Mouse (Mus musculus): Measurements from ENCODE around the gene Nwd2.

Nwd2 gene

DNA sequence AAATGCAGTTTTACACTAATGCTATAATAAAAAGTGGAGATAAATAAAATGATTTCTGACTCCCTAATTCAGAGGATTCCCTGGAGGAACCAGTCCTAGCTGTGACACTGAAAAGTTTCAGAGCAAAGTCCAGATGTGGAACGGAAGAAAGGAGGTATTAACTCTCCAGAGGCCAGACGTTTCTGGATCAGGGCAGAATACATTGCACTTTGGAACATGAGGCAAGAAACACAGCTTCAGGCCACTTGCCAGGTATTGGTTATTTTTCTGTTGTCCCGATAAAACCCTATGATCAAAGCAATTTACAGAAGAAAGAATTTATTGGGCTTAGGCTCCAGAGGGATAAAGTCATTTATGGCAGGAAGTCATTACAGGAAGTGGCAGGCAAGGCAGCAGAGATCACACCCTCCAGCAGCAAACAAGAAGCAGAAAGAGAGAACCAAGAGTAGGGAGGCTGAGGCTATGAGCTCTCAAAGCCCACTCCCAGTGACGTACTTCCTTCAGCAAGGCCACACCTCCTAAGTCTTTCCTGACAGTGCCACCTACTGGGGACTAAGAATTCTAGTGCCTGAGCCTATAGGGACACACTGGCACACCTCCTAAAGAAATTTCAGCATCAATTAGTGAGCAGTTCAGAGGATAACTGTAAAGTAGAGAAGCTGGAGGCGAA lies 106.3 kb downstream of the Nwd2 start:
- no peak for DNase-seq (ENCODE audit: low spot score in 2 of 2)

DNA sequence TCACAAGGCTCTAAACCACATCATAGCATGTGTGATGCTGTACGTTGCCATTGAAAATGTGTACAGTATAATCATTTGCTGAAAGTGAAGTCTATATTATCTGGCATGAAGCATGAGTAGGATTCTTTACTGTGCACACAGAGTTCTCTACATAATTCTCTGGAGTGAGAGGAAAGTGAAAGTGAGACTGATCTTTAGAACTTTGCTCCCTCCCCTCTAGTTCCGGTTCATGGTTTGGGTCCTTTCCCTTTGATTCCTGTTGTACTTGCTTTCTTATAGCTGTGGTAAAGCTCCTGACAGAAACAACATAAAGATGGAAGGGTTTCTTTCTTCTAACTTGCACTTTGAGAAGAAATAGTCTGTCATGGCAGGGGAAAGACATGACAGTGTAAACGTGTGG lies 107.0 kb downstream of the Nwd2 start:
- no peak for DNase-seq (ENCODE audit: low spot score in 2 of 2)

DNA sequence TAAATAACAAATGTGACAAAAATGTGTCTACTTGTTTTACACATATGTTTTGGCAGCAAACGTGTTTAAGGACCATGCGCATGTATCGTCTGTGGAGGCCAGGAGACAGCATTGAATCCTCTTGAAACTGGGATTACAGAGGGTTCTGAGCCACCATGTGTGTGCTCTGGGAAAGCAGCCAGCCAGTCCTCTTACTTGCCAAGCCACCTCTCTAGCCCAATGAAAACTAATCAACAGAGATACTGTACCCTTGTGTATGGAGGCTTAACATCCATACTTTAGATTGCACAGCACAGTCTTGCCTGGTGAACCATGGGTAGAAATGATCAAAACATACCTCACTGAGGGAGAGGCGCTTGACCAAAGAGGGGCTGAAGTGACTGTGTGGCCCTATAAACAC lies 117.0 kb downstream of the Nwd2 start:
- no peak for DNase-seq (ENCODE audit: low spot score in 2 of 2)

DNA sequence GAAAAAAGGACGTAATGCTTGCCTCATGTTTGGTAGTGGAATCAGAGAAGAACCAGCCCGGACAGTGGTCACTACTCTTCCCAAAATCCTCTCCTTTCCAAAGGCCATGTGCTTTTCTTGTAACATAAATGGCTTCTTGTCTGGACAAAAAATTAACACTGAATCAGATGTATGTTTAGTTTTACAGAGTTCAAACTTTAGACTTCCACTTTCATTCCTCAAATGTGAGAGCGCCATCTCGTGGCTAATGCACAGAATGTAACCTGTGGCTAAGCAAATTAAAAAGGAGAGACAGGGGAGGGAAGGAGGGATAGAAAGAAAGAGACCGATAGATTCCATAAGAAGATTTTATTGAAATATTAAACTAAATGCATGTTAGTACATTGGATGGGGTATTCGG lies 117.8 kb downstream of the Nwd2 start:
- peak; percentile 8 to 13 for DNase-seq (ENCODE audit: low spot score in 2 of 2)

DNA sequence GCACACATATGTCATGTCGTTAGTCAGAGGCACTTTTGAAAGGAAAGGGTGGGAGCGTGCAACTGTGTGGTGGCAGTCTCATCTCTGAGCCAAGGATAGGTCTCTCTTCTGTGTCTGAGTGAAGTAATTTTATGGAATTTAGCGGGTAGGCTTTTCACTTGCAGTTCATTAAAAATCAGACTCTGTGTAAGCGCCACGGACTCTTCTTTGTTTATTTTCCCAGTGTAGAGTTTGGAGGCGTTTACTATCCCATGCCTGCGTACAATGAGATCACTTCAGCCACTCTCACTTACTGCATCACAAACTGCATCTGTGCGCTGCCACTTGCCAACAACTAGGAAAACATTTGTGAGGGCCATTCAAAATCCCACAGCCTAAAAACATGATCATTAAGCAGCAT lies 118.6 kb downstream of the Nwd2 start:
- DNase-seq (ENCODE audit: low spot score in 2 of 2) = no peak

DNA sequence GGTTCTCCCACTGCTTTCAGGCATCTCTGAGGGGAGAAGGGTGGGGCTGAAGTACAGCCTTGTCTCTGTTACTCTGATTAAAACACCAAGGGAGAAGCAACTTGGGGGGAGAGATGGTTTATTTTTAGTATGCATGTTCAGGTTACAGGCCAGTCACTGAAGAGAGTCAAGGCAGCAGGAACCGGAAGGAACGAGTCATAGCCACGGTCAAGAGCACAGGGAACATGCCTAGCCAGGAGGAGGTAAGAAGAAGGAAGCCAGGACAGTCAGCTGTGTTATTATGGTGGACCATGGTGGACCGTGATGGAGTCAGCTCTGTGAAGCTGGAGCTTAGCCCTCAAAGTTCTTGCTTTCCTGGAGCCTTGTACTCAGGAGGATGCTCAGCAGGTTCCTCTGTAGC lies 119.3 kb downstream of the Nwd2 start:
- DNase-seq (ENCODE audit: low spot score in 2 of 2) = no peak

DNA sequence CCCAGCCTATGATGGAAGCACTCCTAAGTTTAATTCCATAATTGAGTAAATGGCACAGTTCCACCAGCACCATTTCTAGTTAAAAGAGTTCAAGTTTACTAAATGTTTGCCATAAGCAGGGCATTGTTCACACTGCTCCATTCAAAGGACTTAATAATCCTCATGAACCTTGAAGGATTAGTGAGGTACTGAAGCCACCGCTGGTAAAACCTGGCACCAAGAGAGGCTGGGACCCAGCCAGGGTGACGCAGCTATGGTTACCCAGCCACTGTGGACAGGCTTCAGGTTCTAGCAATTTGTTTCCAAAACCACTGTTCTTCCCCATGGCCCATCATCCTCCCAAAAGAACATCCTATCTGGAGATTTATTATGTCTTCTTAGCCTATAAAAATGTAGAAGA lies 124.1 kb downstream of the Nwd2 start:
- DNase-seq (ENCODE audit: low spot score in 2 of 2) = no peak

DNA sequence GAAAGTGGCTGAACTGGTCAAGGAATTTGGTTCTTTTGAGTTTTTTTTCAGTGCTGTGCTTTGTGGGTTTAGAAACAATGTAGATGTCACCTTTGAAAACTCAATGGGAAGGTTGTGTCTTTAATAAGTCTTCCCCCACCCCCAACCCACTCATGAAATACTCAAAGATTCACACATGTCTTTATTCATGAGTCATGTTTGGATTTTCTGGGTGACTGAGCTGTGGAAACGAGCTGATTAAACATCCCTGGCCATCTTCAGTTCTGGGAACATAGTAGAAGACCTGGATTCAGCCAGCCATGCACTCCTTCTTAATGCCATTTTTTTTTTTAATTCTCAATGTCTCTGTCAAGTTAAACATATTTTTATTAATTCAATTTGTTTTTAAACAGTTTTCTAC lies 124.7 kb downstream of the Nwd2 start:
- DNase-seq (ENCODE audit: low spot score in 2 of 2) = no peak

DNA sequence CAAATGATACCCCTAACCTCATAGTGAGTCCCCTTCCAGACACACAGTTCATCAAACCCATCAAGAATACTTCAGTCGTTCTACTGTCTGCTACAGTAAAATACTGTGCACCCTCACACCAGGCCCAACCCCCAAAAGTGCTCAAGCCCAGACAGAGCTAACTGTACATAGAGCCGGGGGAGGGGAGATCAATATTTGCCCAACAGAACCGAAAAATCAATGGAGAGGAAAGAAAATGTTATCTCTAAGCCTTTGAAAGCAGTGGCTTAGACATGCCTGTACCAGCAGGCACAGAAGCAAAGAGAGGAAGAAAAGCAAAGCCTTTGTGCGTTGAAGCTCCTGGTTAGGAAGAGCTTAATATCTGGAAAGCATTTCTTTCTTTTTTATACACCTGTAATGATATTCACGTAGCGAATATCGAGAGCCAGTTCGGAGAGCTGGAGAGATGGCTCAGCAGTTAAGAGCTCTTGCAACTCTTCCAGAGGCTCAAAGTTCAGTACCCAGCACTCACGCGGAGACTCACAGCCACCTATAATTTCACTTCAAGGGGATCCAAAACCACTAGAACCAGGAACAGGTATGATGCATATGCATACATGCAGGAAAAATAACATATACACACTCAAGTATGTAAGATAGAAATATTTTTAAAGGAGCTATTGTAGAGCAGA lies 139.4 kb downstream of the Nwd2 start:
- no peak for DNase-seq (ENCODE audit: low spot score in 2 of 2)

DNA sequence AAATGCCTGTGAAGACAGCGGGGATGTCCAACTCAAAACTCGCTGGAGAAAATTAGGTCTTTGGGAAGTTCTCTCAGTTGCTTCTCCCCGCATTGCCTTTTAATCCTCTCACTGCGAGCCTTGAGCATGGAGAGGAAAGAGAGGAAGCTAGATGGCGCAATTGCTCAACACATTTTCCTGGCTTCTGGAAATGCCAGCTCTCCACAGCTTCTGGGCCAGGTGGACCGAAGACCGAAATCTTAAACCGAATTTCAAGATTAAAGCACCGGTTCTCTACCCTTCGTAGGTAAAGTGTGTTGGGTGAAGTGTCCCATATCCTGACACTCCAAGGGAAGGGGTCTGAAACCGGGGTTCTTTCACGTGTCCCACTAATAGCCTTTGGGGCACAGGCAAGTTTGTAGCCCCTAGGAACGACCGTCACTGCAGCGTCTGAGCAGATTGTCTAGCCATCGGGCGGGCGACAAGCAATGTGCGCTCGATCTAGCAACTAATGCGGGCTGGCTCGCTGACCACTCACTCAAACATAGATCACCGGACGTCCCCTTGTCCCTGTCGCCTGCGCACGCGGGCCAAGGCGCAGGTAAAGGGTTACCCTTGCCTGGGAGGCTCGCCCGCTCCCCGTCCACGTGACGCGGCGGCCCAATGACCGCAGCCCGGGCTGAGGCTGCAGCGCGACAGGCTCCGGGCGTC lies 163.1 kb downstream of the Nwd2 start, which contains the start of gene 0610040J01Rik:
TSS of gene 0610040J01Rik (plus strand) at position 545 of the 690 bp plus-strand sequence.
- DNase-seq (ENCODE audit: low spot score in 2 of 2) = peak; percentile 66 to 71

DNA sequence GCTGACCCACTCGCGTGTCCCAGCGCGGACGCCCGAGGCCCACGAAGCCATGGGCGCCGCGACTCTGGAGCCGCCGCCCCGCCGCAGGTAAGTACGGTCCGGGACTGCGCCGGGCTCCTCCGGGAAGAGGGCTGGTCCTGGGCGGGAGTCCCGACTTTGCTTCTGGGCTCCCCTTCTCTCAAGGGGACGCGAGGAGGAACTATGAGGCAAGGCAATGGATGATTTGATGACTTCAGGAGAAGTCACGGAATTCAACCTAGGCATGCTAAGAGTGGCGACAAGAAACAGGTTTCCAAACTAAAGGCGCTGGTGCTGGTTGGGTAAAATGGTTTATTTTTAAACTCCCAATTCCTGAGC lies 163.6 kb downstream of the Nwd2 start:
- DNase-seq (ENCODE audit: low spot score in 2 of 2) = no peak

DNA sequence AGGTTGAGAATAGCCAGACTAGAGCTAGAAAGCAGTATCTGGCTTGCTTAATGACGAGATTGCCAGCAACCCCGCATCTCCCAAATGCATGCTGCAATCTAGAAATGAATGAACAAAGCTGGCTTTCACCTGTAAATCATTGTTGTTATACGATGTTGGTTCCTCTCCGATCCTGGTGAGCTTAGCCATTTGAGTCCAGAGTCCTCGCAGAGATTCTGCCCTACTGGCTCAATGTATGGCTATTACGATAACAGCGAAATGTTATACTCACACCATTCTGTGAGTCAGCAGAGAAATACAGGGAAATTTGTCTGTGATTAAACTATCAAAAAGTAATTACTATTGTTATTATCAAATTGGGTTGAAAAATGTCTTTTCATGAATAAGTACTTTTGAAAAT lies 167.7 kb downstream of the Nwd2 start:
- no peak for DNase-seq (ENCODE audit: low spot score in 2 of 2)

DNA sequence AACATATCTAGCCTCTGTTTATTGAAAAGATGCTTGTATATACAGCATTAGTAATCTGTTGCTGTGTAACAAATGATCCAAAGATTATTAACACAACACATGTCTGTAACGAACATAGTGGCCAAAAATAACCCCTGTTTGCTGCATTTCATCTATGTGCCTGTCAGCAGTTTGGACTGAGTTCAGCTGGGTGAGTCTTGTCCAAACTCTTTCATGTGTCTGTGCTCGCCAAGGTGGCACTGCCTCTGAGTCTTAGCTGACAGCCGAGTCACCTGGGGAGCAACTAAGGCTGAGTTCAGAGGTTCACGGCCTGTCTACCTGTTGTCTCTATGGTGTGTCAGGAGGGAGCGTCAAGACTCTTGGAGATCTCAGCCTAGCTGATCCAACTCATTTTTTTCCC lies 168.4 kb downstream of the Nwd2 start:
- no peak for DNase-seq (ENCODE audit: low spot score in 2 of 2)

DNA sequence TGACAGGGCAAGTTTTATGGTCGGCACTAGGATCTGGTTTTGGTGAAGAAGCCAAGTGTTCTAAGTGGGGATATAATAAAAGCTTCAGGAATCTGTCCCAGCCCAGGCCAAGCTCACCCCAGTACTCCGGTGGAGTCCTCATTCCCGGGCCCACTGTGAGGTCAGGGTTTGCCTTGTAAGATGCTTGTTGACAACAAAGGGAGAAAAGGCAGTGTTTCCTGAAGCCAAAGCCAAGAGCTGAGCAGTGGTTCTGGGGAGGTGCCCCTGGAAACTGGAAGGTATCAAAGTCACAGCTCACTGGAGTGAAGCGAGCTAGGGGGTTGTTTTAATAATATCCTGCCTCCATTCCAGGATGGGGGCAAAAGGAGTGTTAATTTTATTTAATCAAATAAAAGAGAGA lies 170.1 kb downstream of the Nwd2 start:
- DNase-seq (ENCODE audit: low spot score in 2 of 2) = no peak

DNA sequence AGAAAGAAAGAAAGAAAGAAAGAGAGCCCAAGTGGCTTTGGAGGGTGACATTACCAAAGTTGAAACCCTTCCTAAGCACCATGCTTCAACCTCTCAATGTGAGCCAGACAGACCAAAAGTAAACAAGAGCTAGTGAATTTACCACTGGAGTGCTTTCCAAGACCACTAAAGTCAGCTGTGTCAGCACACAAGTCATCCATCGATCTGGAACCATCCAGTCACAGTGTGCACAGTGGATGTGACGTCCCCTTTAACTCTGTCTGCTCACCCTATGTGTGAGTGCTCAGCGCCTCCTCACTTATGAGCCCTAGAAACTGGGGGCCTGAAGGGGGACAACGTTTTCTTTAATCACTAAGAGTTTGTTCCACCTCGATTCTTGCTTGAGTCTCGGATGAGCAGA lies 170.6 kb downstream of the Nwd2 start:
- DNase-seq (ENCODE audit: low spot score in 2 of 2) = no peak

DNA sequence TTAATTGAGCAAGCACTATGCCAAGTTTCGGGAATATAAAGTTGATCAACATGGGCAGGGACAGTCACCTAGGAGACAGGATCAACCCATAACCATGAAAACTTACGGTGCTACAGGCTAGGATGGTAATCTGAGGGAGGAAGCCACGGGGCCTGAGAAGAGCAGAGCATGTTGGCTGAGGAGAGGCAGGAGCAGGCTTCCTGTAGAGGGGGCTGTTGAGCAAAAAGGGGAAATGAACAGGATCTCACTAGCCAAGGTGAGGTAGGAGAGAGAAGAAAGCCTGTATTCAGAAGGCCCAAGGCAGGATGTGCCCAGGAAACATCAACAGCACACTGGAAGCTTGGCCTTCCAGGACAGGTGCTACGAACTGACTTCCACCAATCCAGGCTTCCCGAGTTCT lies 172.3 kb downstream of the Nwd2 start:
- DNase-seq (ENCODE audit: low spot score in 2 of 2) = no peak

DNA sequence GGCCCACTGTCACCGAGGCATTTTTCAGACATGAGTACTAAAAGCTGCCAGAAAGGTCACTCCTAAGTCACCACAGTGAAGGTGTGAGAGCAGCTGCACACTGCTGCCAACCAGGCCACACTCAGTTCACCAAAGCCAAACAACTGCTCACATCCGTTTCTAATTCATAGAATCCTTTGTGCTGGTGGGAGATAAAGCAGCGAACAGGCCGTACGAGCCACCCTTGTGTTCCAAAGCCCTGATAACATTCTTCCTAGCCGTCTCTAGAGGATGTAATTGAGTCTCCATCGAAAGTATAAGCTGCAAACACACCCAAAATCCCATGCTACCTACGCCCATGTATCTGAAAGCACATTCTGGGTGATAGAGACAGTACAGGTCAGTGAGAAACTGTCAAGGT lies 173.0 kb downstream of the Nwd2 start:
- no peak for DNase-seq (ENCODE audit: low spot score in 2 of 2)

DNA sequence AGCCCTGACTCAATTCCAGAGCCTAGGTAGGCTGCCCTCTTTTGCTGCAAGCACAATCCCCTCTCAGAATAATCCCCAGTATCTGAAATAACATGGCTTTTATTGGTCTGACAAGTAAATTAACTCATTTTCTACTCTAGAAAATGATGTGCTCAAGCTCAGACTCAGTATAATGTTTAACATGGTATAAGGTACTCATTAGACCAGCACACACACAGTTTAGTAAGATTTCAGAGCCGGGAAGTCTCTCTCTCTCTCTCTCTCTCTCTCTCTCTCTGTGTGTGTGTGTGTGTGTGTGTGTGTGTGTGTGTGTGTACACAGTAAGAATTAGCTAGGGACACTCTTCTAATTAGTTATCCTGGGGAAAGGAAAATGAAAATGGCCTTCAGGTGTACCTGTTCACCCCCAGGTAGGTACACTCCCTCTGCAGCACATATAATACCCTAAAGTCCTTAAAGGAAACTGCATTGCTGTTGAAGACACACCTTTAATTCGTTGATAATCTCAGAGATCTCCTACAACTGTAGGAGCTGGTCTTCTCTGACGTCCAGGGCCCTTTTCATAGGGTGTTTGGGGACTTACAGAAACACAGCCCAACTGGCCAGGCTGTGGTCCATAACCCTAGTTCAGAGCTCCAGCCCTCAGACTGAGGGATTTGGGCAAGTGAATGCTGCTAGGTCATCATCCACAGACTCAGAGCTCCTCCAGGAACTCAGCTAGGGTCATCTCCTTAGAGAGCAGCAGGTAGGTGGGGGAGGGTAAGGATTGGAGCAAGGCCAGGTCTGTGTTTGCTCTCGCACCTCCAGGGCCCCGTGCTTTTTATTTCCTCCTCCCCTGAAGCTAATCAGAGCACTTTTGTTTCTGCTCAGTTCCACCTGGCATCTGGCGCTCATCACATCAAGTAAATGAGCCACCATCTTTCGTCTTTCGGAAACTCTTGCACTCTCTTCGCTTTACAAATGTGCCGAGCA lies 174.7 kb downstream of the Nwd2 start:
- peak; percentile 60 to 65 for DNase-seq (ENCODE audit: low spot score in 2 of 2)

DNA sequence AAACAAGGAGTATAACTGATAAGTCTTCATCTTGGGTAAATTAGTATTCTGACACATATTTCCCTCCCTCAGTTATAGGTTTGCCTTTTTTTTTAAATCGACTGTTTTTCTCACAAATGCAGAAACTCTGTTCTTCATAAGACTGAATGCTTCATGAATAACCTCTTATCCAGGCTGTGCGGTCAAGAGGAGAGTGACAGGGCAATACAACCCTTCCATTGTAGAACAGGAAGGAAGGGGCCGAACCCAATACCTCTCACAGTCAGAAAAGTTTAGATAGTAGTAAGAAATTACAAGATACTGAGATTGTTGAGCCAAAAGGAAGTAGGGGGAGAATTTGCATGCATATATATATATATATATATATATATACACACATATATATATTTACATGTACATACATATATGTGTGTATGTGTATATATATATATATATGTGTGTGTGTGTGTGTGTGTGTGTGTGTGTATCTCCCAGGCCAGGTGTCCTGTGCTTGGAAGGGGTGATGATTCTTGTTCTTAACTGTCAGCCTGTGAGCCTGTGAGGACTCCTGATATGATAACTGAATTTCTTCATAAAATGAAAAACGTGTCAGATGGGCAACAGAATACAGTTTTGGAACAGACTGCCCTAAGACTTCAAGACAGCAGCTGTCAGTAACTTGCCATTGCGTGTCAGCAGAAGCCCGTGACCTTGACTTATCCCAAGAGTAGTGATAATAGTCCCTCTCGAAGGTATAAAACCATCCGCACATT lies 175.9 kb downstream of the Nwd2 start:
- no peak for DNase-seq (ENCODE audit: low spot score in 2 of 2)

DNA sequence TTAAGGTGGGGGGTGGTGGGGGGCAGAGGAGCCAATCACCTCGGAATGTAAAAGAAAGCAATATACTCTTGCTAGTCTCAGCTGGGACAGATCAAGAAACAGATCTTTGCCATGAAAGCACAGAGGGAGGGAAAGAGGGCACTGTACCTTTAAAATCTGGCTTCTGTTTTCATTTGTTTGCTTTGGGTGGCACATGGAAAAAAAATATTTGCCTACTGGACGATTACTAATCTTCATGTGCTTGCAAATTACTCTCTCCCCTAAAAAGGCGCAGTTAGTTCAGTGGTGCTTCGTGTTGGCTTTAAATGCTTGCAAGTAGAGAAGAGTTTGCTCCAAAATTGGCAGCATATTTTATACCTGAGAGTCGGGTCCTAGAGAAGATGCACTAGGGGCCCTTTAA lies 177.0 kb downstream of the Nwd2 start:
- no peak for DNase-seq (ENCODE audit: low spot score in 2 of 2)

DNA sequence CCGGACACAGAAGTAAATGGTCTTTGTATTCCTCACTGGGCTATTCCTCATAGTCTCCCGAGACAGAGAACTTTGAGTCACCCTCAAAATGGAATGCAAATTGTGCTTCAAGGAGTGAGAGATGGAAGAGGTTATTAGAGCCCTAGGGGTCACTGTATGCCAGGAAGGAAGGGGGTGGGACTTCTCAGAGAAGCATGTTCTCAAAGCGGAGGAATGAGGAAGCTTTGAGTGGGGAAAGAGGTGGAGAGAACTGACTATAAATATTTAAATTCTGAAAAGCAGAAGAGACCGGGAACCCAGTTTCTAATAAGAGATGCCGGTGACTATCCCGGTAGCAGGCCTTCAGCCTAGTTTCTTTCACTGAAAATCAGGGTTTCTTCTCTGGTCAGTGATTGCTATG lies 178.1 kb downstream of the Nwd2 start:
- no peak for DNase-seq (ENCODE audit: low spot score in 2 of 2)
